Mouse (Mus musculus) heart, postnatal 0 days (tissue): ENCODE data around the gene Agpat2.

Experiments
- CTCF ChIP-seq: IDR thresholded peaks from 2 replicates; pipeline ENCODE4 v1.5.1; 2016; ENCODE audit warnings: antibody characterized with exemption, control low read depth, low read depth
- EP300 ChIP-seq: IDR thresholded peaks from 2 replicates; pipeline ENCODE4 v1.6.1; 2016; ENCODE audit warnings: antibody characterized with exemption, low read depth

GRCm38 (mm10) chr2:26552066-26552465, 52.2 kb downstream of the Agpat2 start:
- TF ChIP-seq CTCF = no peak
- TF ChIP-seq EP300 = no peak
